Mouse (Mus musculus): ENCODE results near the gene Nr1i3. TPM values are rescaled to one million over a fixed set of nuclear protein-coding genes. Genes with fewer than 3 reads are reported as not detected.

The Nr1i3 gene
- polyA plus RNA-seq, 1 experiment = 0.08 TPM

DNA sequence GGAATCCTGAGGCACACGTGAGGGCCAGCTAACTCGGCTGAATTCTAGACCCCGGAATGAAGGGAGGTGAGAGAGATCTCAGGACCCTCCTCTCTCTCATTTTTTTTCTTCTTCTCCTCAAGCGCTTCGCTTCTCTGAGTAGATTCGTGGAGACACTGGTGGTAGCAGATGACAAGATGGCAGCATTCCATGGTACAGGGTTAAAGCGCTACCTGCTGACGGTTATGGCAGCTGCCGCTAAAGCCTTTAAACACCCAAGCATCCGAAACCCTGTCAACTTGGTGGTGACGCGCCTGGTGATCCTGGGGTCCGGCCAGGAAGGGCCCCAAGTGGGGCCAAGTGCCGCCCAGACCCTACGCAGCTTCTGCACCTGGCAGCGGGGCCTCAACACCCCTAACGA is 38.6 kb downstream of the Nr1i3 start:
- TF ChIP-seq CTCF (IDR thresholded peaks at IDR 0.05; ENCODE audit: borderline replicate concordance, control insufficient read depth, extremely low read depth, insufficient read depth, low read length, poor library complexity) (no peak), POLR2A (IDR thresholded peaks at IDR 0.05; ENCODE audit: control insufficient read depth, extremely low read depth, insufficient read depth, low read length, poor library complexity) (no peak)
- Histone ChIP-seq H3K4me3 (ENCODE audit: control insufficient read depth, insufficient read depth, low read length) (no peak overlapping the region), H3K27ac (ENCODE audit: control insufficient read depth, insufficient read depth, low read length) (no peak overlapping the region), H3K4me1 (replicated peaks; ENCODE audit: control insufficient read depth, insufficient read depth, low read length) (peaks cover 6% of the 10 kb centered on the region), H3K36me3 (ENCODE audit: control insufficient read depth, insufficient read depth, low read length) (no peaks in the 10 kb centered on the region), H3K27me3 (ENCODE audit: control insufficient read depth, insufficient read depth, low read length) (no peaks in the 10 kb centered on the region)
- DNase-seq = no peak
- 89% methylated on average over 17 of the region's 17 CpGs for WGBS

DNA sequence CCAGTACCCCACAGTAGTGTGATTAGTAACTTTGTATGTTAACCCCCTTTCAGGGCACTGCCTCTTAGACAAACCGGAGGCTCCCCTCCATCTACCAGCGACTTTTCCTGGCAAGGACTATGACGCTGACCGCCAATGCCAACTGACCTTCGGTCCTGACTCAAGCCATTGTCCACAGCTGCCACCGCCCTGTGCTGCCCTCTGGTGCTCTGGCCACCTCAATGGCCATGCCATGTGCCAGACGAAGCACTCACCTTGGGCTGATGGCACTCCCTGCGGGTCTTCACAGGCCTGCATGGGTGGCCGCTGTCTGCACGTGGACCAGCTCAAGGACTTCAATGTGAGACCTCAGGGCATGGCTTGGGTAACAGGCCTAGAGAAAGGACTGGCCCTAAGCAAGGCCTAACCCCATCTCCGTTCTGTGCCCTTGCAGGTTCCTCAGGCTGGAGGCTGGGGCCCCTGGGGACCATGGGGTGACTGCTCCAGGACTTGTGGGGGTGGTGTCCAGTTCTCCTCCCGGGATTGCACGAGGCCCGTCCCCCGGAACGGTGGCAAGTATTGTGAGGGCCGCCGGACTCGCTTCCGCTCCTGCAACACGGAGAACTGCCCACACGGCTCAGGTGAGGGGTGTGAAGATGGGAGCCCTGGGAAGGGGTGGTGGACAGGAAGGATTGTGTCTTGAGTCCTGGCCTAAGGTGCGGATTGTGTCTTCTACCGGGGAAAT is 42.5 kb downstream of the Nr1i3 start:
- no peak for DNase-seq
- no peaks in the 10 kb centered on the region for H3K27me3 ChIP-seq (ENCODE audit: control insufficient read depth, insufficient read depth, low read length)
- no peaks in the 10 kb centered on the region for H3K4me1 ChIP-seq (replicated peaks; ENCODE audit: control insufficient read depth, insufficient read depth, low read length)
- 97% methylated on average over 24 of the region's 24 CpGs for WGBS
- TF ChIP-seq CTCF (IDR thresholded peaks at IDR 0.05; ENCODE audit: borderline replicate concordance, control insufficient read depth, extremely low read depth, insufficient read depth, low read length, poor library complexity) (no peak), POLR2A (IDR thresholded peaks at IDR 0.05; ENCODE audit: control insufficient read depth, extremely low read depth, insufficient read depth, low read length, poor library complexity) (no peak)
- H3K4me3 ChIP-seq (ENCODE audit: control insufficient read depth, insufficient read depth, low read length) = no peak overlapping the region
- H3K36me3 ChIP-seq (ENCODE audit: control insufficient read depth, insufficient read depth, low read length) = no peaks in the 10 kb centered on the region
- no peak overlapping the region for H3K27ac ChIP-seq (ENCODE audit: control insufficient read depth, insufficient read depth, low read length)

DNA sequence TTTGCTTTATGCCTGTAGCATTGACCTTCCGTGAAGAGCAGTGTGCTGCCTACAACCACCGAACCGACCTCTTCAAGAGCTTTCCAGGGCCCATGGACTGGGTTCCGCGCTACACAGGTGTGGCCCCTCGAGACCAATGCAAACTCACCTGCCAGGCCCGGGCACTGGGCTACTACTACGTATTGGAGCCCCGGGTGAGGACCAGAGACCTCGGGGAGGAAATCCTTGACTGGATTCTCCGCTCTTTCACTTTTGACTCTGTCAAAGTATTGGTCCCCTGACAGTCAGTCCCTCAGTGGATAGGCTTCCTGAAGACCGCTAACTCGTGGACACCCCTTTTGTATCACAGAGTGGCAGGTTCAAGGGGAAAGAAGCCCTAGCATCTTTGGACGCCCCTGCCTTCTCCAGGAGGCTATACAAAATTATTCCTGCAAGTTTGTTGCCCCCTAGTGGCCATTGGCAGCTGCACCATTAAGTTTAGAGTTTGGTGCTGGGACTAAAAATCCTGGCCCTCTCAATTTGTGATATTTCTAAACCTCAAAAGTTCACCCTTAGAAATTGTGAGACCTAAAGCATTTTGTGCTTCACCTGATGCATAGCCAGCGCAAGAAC is 43.3 kb downstream of the Nr1i3 start:
- TF ChIP-seq CTCF (IDR thresholded peaks at IDR 0.05; ENCODE audit: borderline replicate concordance, control insufficient read depth, extremely low read depth, insufficient read depth, low read length, poor library complexity) (0 out of 2 replicates have a peak, but pooled peaks have one; percentile 29), POLR2A (IDR thresholded peaks at IDR 0.05; ENCODE audit: control insufficient read depth, extremely low read depth, insufficient read depth, low read length, poor library complexity) (no peak)
- no peak overlapping the region for H3K4me3 ChIP-seq (ENCODE audit: control insufficient read depth, insufficient read depth, low read length)
- H3K27me3 ChIP-seq (ENCODE audit: control insufficient read depth, insufficient read depth, low read length) = no peaks in the 10 kb centered on the region
- peak; percentile 55 for DNase-seq
- H3K27ac ChIP-seq (ENCODE audit: control insufficient read depth, insufficient read depth, low read length) = no peak overlapping the region
- no peaks in the 10 kb centered on the region for H3K36me3 ChIP-seq (ENCODE audit: control insufficient read depth, insufficient read depth, low read length)
- WGBS = 66% methylated on average over 15 of the region's 15 CpGs
- no peaks in the 10 kb centered on the region for H3K4me1 ChIP-seq (replicated peaks; ENCODE audit: control insufficient read depth, insufficient read depth, low read length)

DNA sequence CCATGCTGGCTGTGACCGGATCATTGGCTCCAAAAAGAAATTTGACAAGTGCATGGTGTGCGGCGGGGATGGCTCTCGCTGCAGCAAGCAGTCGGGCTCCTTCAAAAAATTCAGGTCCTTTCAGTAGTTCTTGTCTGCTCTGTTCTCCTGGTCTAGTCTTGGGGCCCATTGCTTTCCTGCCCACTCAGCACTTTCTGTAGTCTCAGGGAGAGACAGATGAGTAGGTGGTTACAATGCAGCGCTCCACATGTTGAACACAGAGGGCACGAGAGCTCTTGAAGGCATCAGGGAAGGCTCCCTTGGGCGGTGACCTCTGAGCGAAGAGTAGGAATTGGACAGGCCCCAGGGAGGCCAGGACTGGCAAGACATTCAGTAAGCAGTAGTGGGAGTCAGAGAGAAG is 44.0 kb downstream of the Nr1i3 start:
- WGBS = 93% methylated on average over 9 of the region's 9 CpGs
- DNase-seq = no peak

DNA sequence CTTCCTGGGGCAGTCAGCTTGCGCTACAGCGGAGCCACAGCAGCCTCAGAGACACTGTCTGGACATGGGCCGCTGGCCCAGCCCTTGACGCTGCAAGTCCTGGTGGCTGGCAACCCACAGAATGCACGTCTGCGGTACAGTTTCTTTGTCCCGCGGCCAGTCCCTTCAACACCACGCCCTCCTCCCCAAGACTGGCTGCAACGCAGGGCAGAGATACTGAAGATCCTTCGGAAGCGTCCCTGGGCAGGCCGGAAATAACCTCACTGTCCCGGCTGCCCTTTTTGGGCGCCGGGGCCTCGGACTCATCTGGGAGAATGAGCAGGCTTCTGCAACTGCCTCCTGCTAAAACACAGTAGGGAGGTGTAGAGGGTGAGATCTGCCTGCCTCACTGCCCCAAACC is 45.2 kb downstream of the Nr1i3 start:
- Histone ChIP-seq H3K27me3 (ENCODE audit: control insufficient read depth, insufficient read depth, low read length) (no peaks in the 10 kb centered on the region), H3K36me3 (ENCODE audit: control insufficient read depth, insufficient read depth, low read length) (no peaks in the 10 kb centered on the region), H3K4me3 (ENCODE audit: control insufficient read depth, insufficient read depth, low read length) (no peak overlapping the region), H3K4me1 (replicated peaks; ENCODE audit: control insufficient read depth, insufficient read depth, low read length) (0 out of 2 replicates have a peak, but pooled peaks cover 2% of the 10 kb centered on the region), H3K27ac (ENCODE audit: control insufficient read depth, insufficient read depth, low read length) (no peak overlapping the region)
- no peak for TF ChIP-seq POLR2A (IDR thresholded peaks at IDR 0.05; ENCODE audit: control insufficient read depth, extremely low read depth, insufficient read depth, low read length, poor library complexity)
- TF ChIP-seq CTCF (IDR thresholded peaks at IDR 0.05; ENCODE audit: borderline replicate concordance, control insufficient read depth, extremely low read depth, insufficient read depth, low read length, poor library complexity) = no peak
- no peak for DNase-seq
- WGBS = 54% methylated on average over 17 of the region's 17 CpGs

More for the DNA sequence above, 44.0 kb downstream of the Nr1i3 start:
- Histone ChIP-seq H3K27me3 (ENCODE audit: control insufficient read depth, insufficient read depth, low read length) (no peaks in the 10 kb centered on the region), H3K27ac (ENCODE audit: control insufficient read depth, insufficient read depth, low read length) (no peak overlapping the region), H3K36me3 (ENCODE audit: control insufficient read depth, insufficient read depth, low read length) (no peaks in the 10 kb centered on the region), H3K4me1 (replicated peaks; ENCODE audit: control insufficient read depth, insufficient read depth, low read length) (0 out of 2 replicates have a peak, but pooled peaks cover 1% of the 10 kb centered on the region), H3K4me3 (ENCODE audit: control insufficient read depth, insufficient read depth, low read length) (no peak overlapping the region)
- TF ChIP-seq POLR2A (IDR thresholded peaks at IDR 0.05; ENCODE audit: control insufficient read depth, extremely low read depth, insufficient read depth, low read length, poor library complexity) (no peak), CTCF (IDR thresholded peaks at IDR 0.05; ENCODE audit: borderline replicate concordance, control insufficient read depth, extremely low read depth, insufficient read depth, low read length, poor library complexity) (no peak)

DNA sequence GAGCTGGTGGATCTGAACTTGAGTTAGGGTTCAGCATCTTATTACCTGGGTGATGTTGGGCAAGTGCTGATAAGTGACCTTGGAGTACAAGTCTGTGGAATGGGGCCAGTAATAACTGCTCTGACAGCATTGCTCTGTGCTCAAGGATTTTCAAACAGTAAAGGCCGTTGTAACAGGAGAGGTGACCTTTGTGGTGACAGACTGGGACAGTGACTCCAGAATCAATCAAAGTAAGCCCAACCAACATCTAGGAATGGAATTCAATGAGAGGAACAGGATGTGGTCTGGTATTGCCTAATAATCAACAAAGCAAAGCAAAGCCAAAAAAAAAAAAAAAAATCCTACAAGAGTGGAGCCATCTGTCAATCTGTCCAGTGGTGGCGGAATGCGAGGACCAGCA is 46.5 kb downstream of the Nr1i3 start:
- TF ChIP-seq CTCF (IDR thresholded peaks at IDR 0.05; ENCODE audit: borderline replicate concordance, control insufficient read depth, extremely low read depth, insufficient read depth, low read length, poor library complexity) (no peak), POLR2A (IDR thresholded peaks at IDR 0.05; ENCODE audit: control insufficient read depth, extremely low read depth, insufficient read depth, low read length, poor library complexity) (no peak)
- no peak for DNase-seq
- H3K27ac ChIP-seq (ENCODE audit: control insufficient read depth, insufficient read depth, low read length) = no peak overlapping the region
- 85% methylated on average over 3 of the region's 3 CpGs for WGBS
- H3K36me3 ChIP-seq (ENCODE audit: control insufficient read depth, insufficient read depth, low read length) = no peaks in the 10 kb centered on the region
- no peaks in the 10 kb centered on the region for H3K27me3 ChIP-seq (ENCODE audit: control insufficient read depth, insufficient read depth, low read length)
- H3K4me3 ChIP-seq (ENCODE audit: control insufficient read depth, insufficient read depth, low read length) = no peak overlapping the region
- H3K4me1 ChIP-seq (replicated peaks; ENCODE audit: control insufficient read depth, insufficient read depth, low read length) = 0 out of 2 replicates have a peak, but pooled peaks cover 2% of the 10 kb centered on the region
